Mouse (Mus musculus): Measurements from ENCODE around the gene 4933416C03Rik. TPM values are rescaled to one million over a fixed set of nuclear protein-coding genes. Genes with fewer than 3 reads are reported as not detected.

4933416C03Rik gene
- 0.14 TPM in 1 of 2 replicates, not detected in the other for polyA plus RNA-seq (2015; fragmentation: Nextera tagmentation; extraction: Ambion mirVana)

GRCm38 (mm10) chr10:116113867-116114474 lies at the start of gene 4933416C03Rik:
Gene 4933416C03Rik, minus strand, starts transcription at chr10:116113917.

Other genes with a start within 250 kb of the 4933416C03Rik start
- 27.6 and 32.2 TPM in 2 replicates for gene Ptprr, start 95.7 kb downstream of the 4933416C03Rik start, polyA plus RNA-seq (2015; fragmentation: Nextera tagmentation; extraction: Ambion mirVana)
- gene Ptprb, start 161.6 kb upstream of the 4933416C03Rik start, polyA plus RNA-seq (2015; fragmentation: Nextera tagmentation; extraction: Ambion mirVana): 3.5 and 4.1 TPM in 2 replicates